Mouse (Mus musculus) cortical plate, adult 2 months (tissue): ENCODE measurements around the gene Mest. TPM values are rescaled to one million over a fixed set of nuclear protein-coding genes. Genes with fewer than 3 reads are reported as not detected.

Source experiments
- H3K27ac ChIP-seq: fragments of 200-500 bp; 2 replicates; pipeline ENCODE4 v1.5.1; 2012; ENCODE audit warnings: low read length, control low read depth, inconsistent platforms; ENCODE audit not compliant: insufficient read depth
- H3K4me1 ChIP-seq: fragments of 200-500 bp; 2 replicates; pipeline ENCODE4 v1.6.1; 2011; ENCODE audit warnings: low read length; ENCODE audit not compliant: control insufficient read depth, insufficient read depth
- H3K4me3 ChIP-seq: fragments of 200-500 bp; 2 replicates; pipeline ENCODE4 v1.5.1; 2011; ENCODE audit warnings: mild to moderate bottlenecking, low read length, control low read depth; ENCODE audit not compliant: insufficient read depth
- CTCF ChIP-seq: fragments of 200-500 bp; IDR thresholded peaks from 2 replicates; pipeline ENCODE4 v1.5.1; 2011; ENCODE audit warnings: mild to moderate bottlenecking, control low read depth, low read length; ENCODE audit not compliant: insufficient read depth; ENCODE audit errors: extremely low read depth
- POLR2A ChIP-seq: fragments of 200-500 bp; IDR thresholded peaks from 2 replicates; pipeline ENCODE4 v1.6.1; 2011; ENCODE audit warnings: mild to moderate bottlenecking, low read length, control low read depth; ENCODE audit not compliant: insufficient read depth; ENCODE audit errors: extremely low read depth
- polyA plus RNA-seq: library from polyadenylated mRNA; depleted of rRNA; stranded (reverse); fragments of >200 nt; gene quantifications from 2 replicates; pipeline ENCODE4 v1.2.3, GENCODE M21; 2012

The Mest gene
- polyA plus RNA-seq, 1 experiment, result 47.8 TPM

GRCm38 (mm10) chr6:30714891-30715471, 8.4 kb upstream of the Mest start:
- no peaks in the 10 kb centered on the region; the same call in 1 of the 2 replicates for H3K4me1 ChIP-seq
- TF ChIP-seq POLR2A, result no peak
- no peak for TF ChIP-seq CTCF
- no peak overlapping the region for H3K27ac ChIP-seq
- H3K4me3 ChIP-seq, result no peak overlapping the region

- Histone ChIP-seq H3K27ac (no peak overlapping the region), H3K4me3 (no peak overlapping the region), H3K4me1 (no peaks in the 10 kb centered on the region; the same call in 1 of the 2 replicates)
- TF ChIP-seq CTCF (no peak), POLR2A (no peak)
Observed at GRCm38 (mm10) chr6:30716796-30717195, 6.6 kb upstream of the Mest start.

GRCm38 (mm10) chr6:30722385-30723164, 772 bp upstream of the Mest start:
- Histone ChIP-seq H3K4me3 (no peak overlapping the region), H3K4me1 (no peaks in the 10 kb centered on the region), H3K27ac (no peak overlapping the region)
- TF ChIP-seq POLR2A (no peak), CTCF (no peak)

GRCm38 (mm10) chr6:30730301-30730971, 7.1 kb downstream of the Mest start:
- Histone ChIP-seq H3K27ac (no peak overlapping the region), H3K4me3 (no peak overlapping the region), H3K4me1 (peaks cover 1% of the 10 kb centered on the region)
- TF ChIP-seq CTCF (no peak), POLR2A (no peak)

- Histone ChIP-seq H3K4me3 (no peak overlapping the region), H3K4me1 (peaks cover 1% of the 10 kb centered on the region), H3K27ac (no peak overlapping the region)
- TF ChIP-seq POLR2A, result no peak
- no peak for TF ChIP-seq CTCF
Observed at GRCm38 (mm10) chr6:30732571-30733130, 9.3 kb downstream of the Mest start.

GRCm38 (mm10) chr6:30734465-30734864, 11.1 kb downstream of the Mest start:
- no peak overlapping the region for H3K27ac ChIP-seq
- peaks cover 1% of the 10 kb centered on the region for H3K4me1 ChIP-seq
- H3K4me3 ChIP-seq, result no peak overlapping the region
- TF ChIP-seq CTCF (no peak), POLR2A (no peak)

- H3K27ac ChIP-seq, result no peak overlapping the region
- H3K4me1 ChIP-seq, result peaks cover 1% of the 10 kb centered on the region
- no peak overlapping the region for H3K4me3 ChIP-seq
- TF ChIP-seq POLR2A, result no peak
- TF ChIP-seq CTCF, result no peak
Observed at GRCm38 (mm10) chr6:30734988-30735727, 11.8 kb downstream of the Mest start.

GRCm38 (mm10) chr6:30735728-30736371, 12.5 kb downstream of the Mest start:
- TF ChIP-seq CTCF, result no peak
- no peak for TF ChIP-seq POLR2A
- H3K4me1 ChIP-seq, result peaks cover 1% of the 10 kb centered on the region
- no peak overlapping the region for H3K27ac ChIP-seq
- no peak overlapping the region for H3K4me3 ChIP-seq
